Mouse (Mus musculus) intestine, embryonic 16.5 days (tissue): ENCODE results near the gene Sorbs2. TPM values are rescaled to one million over a fixed set of nuclear protein-coding genes. Genes with fewer than 3 reads are reported as not detected.
A peak's percentile ranks its signal among the peaks of the same experiment; 100 is the strongest.
"Not testable (repeated sequence)": the region's sequence is repeated elsewhere in the genome, so short reads cannot be mapped to it uniquely, and the experiment has no call there.

Source experiments
- ATAC-seq: fragments of 200-750 bp; cut with Nextera tagmentation; 2 replicates; pipeline ENCODE4 v1.8.0; 2017; ENCODE audit warnings: moderate TSS enrichment, moderate library complexity
- H3K27ac ChIP-seq: fragments of 300-500 bp; sonication (generic); 2 replicates; pipeline ENCODE4 v1.5.1; 2014; ENCODE audit warnings: mild to moderate bottlenecking, low read length
- H3K27me3 ChIP-seq: fragments of 300-500 bp; sonication (generic); replicated peaks from 2 replicates; pipeline ENCODE4 v1.6.1; 2014; ENCODE audit warnings: low read length, control low read depth, mixed read lengths; ENCODE audit not compliant: control insufficient read depth, insufficient read depth
- H3K36me3 ChIP-seq: fragments of 300-500 bp; sonication (generic); 2 replicates; pipeline ENCODE4 v1.6.1; 2014; ENCODE audit warnings: low read length, control low read depth; ENCODE audit not compliant: control insufficient read depth, insufficient read depth
- H3K4me1 ChIP-seq: fragments of 300-500 bp; sonication (generic); 2 replicates; pipeline ENCODE4 v1.6.1; 2014; ENCODE audit warnings: low read length, control low read depth, mixed read lengths; ENCODE audit not compliant: control insufficient read depth, insufficient read depth
- H3K4me2 ChIP-seq: fragments of 300-500 bp; sonication (generic); 2 replicates; pipeline ENCODE4 v1.6.1; 2014; ENCODE audit warnings: low read depth, low read length, control low read depth
- H3K4me3 ChIP-seq: fragments of 300-500 bp; sonication (generic); 2 replicates; pipeline ENCODE4 v1.5.1; 2014; ENCODE audit warnings: mild to moderate bottlenecking, low read length
- H3K9ac ChIP-seq: fragments of 300-500 bp; sonication (generic); 2 replicates; pipeline ENCODE4 v1.6.1; 2014; ENCODE audit warnings: low read depth, low read length
- H3K9me3 ChIP-seq: fragments of 300-500 bp; sonication (generic); 2 replicates; pipeline ENCODE4 v1.6.1; 2016; ENCODE audit warnings: low read length, control low read depth; ENCODE audit not compliant: control insufficient read depth
- WGBS: fragments of 180-500 bp; shearing (Covaris S2); extraction: QIAGEN DNeasy Blood & Tissue Kit; methylation state at CpG from one replicate; pipeline ENCODE4 v1.1.7; 2014; 5-methylcytosine and 5-hydroxymethylcytosine counted together
- polyA plus RNA-seq: library from polyadenylated mRNA; unstranded; fragments of >200 nt; fragmentation: Nextera tagmentation; extraction: Ambion mirVana; gene quantifications from 2 replicates; pipeline ENCODE4 v1.2.1, GENCODE M21; 2015

Gene Sorbs2
- polyA plus RNA-seq, 1 experiment from 2014 or later, result 19.1 TPM

DNA sequence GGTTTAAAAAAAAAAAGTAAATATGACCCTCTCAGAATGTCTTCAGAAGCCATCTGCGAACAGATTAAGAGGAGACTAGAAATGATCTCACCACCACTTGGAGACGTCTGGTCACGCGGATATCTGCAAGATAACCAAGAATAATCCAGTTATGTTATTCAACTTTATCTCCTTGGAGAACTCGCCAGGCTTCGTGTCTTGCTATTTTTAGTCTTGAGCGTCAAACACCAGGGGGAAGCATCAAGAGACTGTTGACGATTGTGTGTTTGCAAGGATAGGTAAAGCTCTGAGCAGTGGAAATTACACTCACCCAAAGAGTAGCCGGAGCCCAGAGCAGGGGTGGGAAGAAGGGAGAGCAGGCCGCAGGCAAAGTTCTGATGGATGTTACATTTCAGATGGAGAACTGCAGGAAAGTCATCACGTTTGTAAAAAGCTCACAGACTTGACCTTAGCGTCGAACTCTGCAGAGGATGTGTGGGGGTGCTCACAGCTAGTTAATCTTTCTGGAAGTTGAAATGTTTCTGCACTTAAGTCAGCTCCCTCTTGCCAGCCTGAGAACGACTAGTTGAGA is 337.4 kb downstream of the Sorbs2 start:
- Histone ChIP-seq H3K4me3 (no peak overlapping the region), H3K36me3 (no peaks in the 10 kb centered on the region), H3K9ac (no peak overlapping the region), H3K27ac (peak overlapping the region; percentile 60), H3K4me2 (no peak overlapping the region), H3K4me1 (peaks cover 9% of the 10 kb centered on the region; the same call in 1 of the 2 replicates), H3K27me3 (no peaks in the 10 kb centered on the region), H3K9me3 (no peaks in the 10 kb centered on the region)
- WGBS, result 42% methylated on average over 14 of the region's 14 CpGs
- no peak for ATAC-seq

DNA sequence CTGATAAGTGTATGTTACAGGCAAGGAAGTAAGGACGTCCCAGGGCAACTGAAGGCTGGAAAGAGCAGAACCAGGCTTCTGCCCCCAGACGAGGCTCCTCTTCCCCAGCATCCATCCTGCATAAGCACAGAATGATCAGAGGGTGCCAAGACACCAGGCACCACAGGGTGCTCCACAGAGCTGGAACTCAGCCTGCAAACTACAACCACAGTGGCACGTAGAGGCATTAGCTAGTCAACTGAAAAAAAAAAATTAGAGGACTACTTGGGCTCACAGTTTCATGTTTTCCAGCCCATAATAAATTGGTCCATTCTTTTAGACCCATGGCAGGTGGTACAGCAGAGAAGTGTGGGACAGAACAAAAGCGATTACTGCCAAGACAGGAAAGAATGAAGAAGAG is 338.3 kb downstream of the Sorbs2 start:
- no peak for ATAC-seq
- no peak overlapping the region for H3K27ac ChIP-seq
- 76% methylated on average over 4 of the region's 4 CpGs for WGBS

DNA sequence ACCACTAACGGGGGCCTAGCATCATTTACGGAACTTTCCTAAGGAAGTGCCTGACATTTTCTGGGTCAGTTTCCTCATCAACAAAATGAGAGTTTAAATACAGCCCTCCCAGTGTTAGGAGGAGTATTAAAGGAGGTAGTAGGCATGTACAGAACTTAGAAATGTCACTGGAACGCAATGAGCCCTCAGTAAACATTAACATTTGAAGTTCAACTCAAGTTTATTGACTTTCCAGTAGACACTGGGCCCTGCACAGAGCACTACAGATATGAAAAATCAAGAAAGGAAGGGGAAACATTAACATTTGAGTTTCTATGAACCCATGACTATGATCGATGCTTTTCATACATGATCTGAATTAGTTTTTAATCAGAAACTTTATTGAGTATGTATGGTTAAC is 347.5 kb downstream of the Sorbs2 start:
- WGBS, result 79% methylated on average over 4 of the region's 4 CpGs
- Histone ChIP-seq H3K4me3 (no peak overlapping the region), H3K4me2 (no peak overlapping the region), H3K36me3 (no peaks in the 10 kb centered on the region), H3K9me3 (no peaks in the 10 kb centered on the region), H3K4me1 (peaks cover 8% of the 10 kb centered on the region), H3K27me3 (no peaks in the 10 kb centered on the region), H3K27ac (no peak overlapping the region), H3K9ac (no peak overlapping the region)
- ATAC-seq, result no peak

More for the DNA sequence above, 338.3 kb downstream of the Sorbs2 start:
- Histone ChIP-seq H3K9ac (no peak overlapping the region), H3K36me3 (no peaks in the 10 kb centered on the region), H3K4me3 (no peak overlapping the region), H3K9me3 (no peaks in the 10 kb centered on the region), H3K4me1 (peaks cover 8% of the 10 kb centered on the region; the same call in 1 of the 2 replicates), H3K4me2 (no peak overlapping the region), H3K27me3 (no peaks in the 10 kb centered on the region)

DNA sequence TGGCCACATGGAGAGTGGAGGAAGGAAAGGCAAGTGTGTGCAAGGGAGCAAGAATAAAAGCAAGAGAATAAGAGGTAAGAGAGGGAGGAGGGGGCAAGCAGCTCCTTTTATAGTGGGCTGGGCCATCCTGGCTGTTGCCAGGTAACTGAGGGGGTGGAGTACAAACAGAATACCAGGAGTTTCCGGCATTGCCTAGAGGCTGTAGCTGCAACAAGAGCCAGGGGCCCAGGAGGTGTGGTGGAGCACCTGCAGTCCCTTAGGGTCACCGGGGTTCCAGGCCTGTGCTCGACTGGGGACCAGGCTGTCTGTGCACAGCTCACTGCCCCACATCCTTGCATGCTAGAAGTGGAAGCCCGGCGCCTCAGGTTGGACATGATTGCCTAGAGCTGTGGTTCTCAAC is 350.1 kb downstream of the Sorbs2 start:
- Histone ChIP-seq H3K4me3 (no peak overlapping the region), H3K4me1 (peaks cover 8% of the 10 kb centered on the region), H3K4me2 (no peak overlapping the region), H3K36me3 (no peaks in the 10 kb centered on the region), H3K27ac (no peak overlapping the region), H3K27me3 (no peaks in the 10 kb centered on the region), H3K9me3 (no peaks in the 10 kb centered on the region), H3K9ac (no peak overlapping the region)
- peak; percentile 77 for ATAC-seq
- 40% methylated on average over 5 of the region's 5 CpGs for WGBS

DNA sequence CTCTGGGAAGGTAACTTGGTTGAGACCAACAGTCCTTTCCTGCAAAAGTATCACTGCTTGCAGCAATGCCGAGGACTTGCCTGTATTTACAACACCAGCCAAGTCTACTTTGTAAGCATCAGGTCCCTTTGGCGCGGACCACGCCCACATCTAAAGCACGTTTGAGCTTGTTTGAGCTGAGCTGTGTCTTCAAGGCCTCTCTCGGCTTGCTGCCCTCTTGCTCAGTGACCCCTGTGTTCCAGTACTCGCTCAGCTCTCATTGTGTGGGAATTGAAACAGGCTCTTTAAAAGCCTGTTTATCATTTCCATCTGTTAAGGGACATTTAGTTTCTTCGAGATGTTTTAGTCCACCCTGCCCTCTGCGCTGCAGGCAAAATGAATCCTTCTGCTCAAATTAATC is 350.8 kb downstream of the Sorbs2 start:
- Histone ChIP-seq H3K36me3 (no peaks in the 10 kb centered on the region), H3K4me1 (peaks cover 8% of the 10 kb centered on the region), H3K4me2 (no peak overlapping the region), H3K27ac (no peak overlapping the region), H3K9ac (no peak overlapping the region), H3K4me3 (no peak overlapping the region), H3K9me3 (no peaks in the 10 kb centered on the region), H3K27me3 (no peaks in the 10 kb centered on the region)
- WGBS, result 27% methylated on average over 9 of the region's 9 CpGs
- ATAC-seq, result peak; percentile 62; the same call in 1 of the 2 replicates

DNA sequence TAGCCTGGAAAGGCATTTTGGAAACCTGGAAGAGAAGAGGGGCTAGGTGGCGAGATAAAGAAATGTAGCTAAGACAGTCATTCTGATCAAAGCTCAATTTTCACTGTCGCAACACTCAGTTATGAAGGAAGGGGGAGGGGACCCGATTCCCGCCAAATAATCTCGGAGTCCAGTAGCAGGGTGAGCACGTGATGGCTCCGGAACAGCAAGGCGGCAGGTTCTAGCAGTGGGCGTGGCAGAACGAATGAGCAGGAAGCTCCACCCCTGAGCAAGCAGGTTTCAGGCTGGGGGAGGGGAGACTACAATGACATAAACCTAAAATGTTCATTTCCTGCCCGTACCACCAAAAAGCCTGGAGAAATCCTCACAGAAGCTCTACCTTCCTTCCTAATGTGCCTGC is 364.0 kb downstream of the Sorbs2 start:
- not testable (repeated sequence) for H3K4me2 ChIP-seq, ATAC-seq, H3K27ac ChIP-seq, H3K36me3 ChIP-seq, H3K9ac ChIP-seq, H3K4me1 ChIP-seq, H3K4me3 ChIP-seq, H3K27me3 ChIP-seq, H3K9me3 ChIP-seq
- WGBS, result 69% methylated on average over 11 of the region's 11 CpGs

DNA sequence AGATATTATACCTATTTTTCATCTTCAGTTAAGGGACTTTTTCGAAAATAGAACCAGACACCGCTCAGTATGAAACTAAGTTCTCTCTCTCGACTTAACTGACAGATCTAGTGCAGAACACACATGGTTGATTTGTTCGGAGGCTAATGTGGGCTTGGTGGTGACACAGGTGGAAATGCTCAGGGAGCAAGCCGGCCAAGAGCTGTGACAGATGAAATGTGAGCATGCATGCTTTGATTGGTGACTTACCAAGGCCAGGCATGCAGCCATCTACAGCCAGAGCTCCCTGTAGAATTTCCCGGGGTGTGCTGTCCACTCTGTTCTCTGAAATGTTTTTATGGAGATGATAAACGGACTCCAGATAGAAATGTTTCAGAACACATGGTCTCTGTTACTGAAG is 364.5 kb downstream of the Sorbs2 start:
- 52% methylated on average over 7 of the region's 7 CpGs for WGBS
- no peak overlapping the region for H3K4me3 ChIP-seq
- no peak overlapping the region for H3K9ac ChIP-seq
- no peak overlapping the region for H3K4me2 ChIP-seq
- H3K27ac ChIP-seq, result no peak overlapping the region
- peak; percentile 50; the same call in 1 of the 2 replicates for ATAC-seq
- no peaks in the 10 kb centered on the region for H3K27me3 ChIP-seq
- H3K9me3 ChIP-seq, result no peaks in the 10 kb centered on the region
- no peaks in the 10 kb centered on the region for H3K36me3 ChIP-seq
- H3K4me1 ChIP-seq, result no peaks in the 10 kb centered on the region

DNA sequence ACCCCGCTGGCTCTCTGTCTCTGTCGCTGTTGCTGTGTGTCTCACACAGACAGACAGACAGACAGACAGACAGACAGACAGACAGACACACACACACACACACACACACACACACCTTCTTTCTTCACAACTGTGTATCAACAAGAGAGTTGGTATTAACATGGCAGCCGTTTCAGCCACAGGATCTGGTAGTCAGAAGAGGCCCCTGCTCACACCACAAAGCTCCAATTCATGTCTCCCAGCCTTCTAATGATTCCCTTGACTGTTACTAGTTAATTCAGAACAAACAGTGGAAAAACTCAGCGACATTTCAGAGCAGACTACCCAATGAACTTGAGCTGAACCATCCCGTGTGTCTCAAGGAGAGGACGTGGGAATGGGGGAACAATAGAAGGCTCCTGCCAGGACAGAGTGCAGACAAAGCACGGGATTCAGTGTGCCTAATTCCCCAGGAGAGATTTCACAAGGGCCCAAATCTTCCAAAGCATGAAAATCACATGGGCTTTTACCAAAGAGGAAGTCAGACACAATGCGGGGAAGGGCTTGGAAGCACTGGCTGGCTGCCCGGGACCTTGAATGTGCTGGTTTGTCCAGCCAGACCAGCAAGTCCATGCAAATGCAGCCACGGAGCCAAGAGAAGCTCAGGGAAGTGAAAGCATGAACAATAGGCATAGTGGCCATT is 367.5 kb downstream of the Sorbs2 start:
- Histone ChIP-seq H3K27me3 (no peaks in the 10 kb centered on the region), H3K4me1 (no peaks in the 10 kb centered on the region), H3K36me3 (no peaks in the 10 kb centered on the region), H3K4me3 (no peak overlapping the region), H3K9me3 (peaks cover 2% of the 10 kb centered on the region; the same call in 1 of the 2 replicates), H3K9ac (0 out of 2 replicates have a peak overlapping the region, but pooled peaks have one; percentile 0), H3K4me2 (no peak overlapping the region), H3K27ac (peak overlapping the region; percentile 34)
- WGBS, result 37% methylated on average over 10 of the region's 10 CpGs
- ATAC-seq, result peak; percentile 74

DNA sequence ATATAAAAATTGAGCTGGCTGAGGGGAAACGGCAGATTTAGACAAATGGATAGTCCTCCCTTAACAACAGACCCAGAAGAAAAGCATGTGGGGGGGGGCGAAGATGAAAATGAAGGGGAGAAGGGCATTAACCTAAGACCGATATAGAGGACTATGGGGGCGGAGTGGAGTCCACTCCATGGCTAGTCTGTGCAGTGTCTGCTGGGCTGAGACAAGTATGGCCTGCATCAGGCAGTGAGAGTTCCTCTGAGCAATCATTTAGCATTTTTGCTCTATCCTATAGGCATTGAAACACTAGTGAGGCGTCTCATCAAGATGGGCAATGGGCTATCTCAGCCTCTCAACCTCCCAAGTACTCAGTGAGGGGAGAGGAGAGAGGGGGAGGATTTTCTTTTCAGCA is 368.8 kb downstream of the Sorbs2 start:
- WGBS, result 81% methylated on average over 5 of the region's 5 CpGs
- H3K27ac ChIP-seq, result no peak overlapping the region
- H3K36me3 ChIP-seq, result no peaks in the 10 kb centered on the region
- peaks cover 3% of the 10 kb centered on the region; the same call in 1 of the 2 replicates for H3K9me3 ChIP-seq
- H3K4me2 ChIP-seq, result no peak overlapping the region
- no peak for ATAC-seq
- H3K4me1 ChIP-seq, result no peaks in the 10 kb centered on the region
- no peak overlapping the region for H3K4me3 ChIP-seq
- H3K27me3 ChIP-seq, result no peaks in the 10 kb centered on the region
- no peak overlapping the region for H3K9ac ChIP-seq
